7 mouse cellular contexts compared by ENCODE assay signal in the genomic region with DNA sequence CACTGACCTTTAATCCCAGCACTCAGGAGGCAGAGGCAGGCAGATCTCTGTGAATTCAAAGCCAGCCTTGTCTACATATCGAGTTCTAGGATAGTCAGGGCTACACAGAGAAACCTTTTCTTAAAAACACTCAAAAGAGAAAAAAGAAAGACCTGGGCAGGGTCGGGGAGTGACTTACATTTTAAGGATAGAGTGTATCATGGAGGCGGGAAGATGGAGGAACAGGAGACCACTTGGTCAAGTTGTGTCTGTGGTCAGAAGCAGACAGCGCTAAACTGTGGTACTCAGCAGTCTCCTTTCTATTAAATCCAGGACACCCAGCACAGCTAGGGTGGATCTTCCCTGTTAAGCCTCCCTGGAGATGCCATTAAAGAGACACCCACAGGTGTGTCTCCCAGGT. TPM values are rescaled to one million over a fixed set of nuclear protein-coding genes. Genes with fewer than 3 reads are reported as not detected.
A peak's percentile ranks its signal among the peaks of the same experiment; 100 is the strongest.
DNase-seq lines count a peak whose midpoint lies in the region; ATAC-seq lines count a peak whose summit lies in the region.

Rps6ka5 (minus strand) TSS at position 333 of the 400 bp plus-strand sequence.

- H3K4me2 ChIP-seq in lung, embryonic 15.5 days, result peak within 1 kb of the TSS; percentile 65

- H3K9me3 ChIP-seq in lung, embryonic 15.5 days, result no peaks in the 10 kb centered on the region

- H3K27ac ChIP-seq in lung, embryonic 15.5 days, result no peak within 1 kb of the TSS

- no peaks in the 10 kb centered on the region for H3K27me3 ChIP-seq in lung, embryonic 15.5 days

- no peak within 1 kb of the TSS for H3K9ac ChIP-seq in lung, embryonic 15.5 days

- no peaks in the 10 kb centered on the region for H3K36me3 ChIP-seq in lung, embryonic 15.5 days

- DNase-seq in lung, adult 18-20 months, result no peak
- no peak for DNase-seq in heart, adult 8-10 months (ENCODE audit: low spot score)
- no peak for DNase-seq in layer of hippocampus, postnatal 36 days
- no peak for DNase-seq in embryo, embryonic 10 days (ENCODE audit: low spot score)
- no peak for DNase-seq in cerebellum, adult 8-10 months

- peaks cover 14% of the 10 kb centered on the region; the same call in 1 of the 2 replicates for H3K4me1 ChIP-seq in lung, embryonic 15.5 days

- H3K4me3 ChIP-seq in lung, embryonic 15.5 days, result no peak within 1 kb of the TSS

- 92% methylated on average over 4 of the region's 4 CpGs for WGBS in lung, embryonic 15.5 days

- no peak for ATAC-seq in lung, embryonic 15.5 days (ENCODE audit: borderline replicate concordance, extremely low read depth, low FRiP score, low TSS enrichment)
- no peak for ATAC-seq in monocyte, adult 5-6 weeks (replicated peaks; ENCODE audit: insufficient number of reproducible peaks, low FRiP score, low TSS enrichment, poor library complexity, severe bottlenecking)

RNA-seq across cellular contexts. Expression of gene Rps6ka5, which starts in this region (rescaled TPM):
- 4.8 and 5.2 TPM in 2 replicates for polyA plus RNA-seq in lung, embryonic 15.5 days (2015; fragmentation: Nextera tagmentation; extraction: Ambion mirVana)
- 10 to 100 TPM in 3 of 4 experiments, 1 to 10 TPM in 1; 9.9 to 14.3 (median 12.0) TPM for total RNA-seq in heart, adult 8-10 months (2022)
- total RNA-seq in layer of hippocampus, postnatal 36 days (2021), result 10 to 100 TPM; 21.9 to 22.7 TPM
- total RNA-seq in monocyte, adult 5-6 weeks (2017), result 23.7 to 25.8 TPM (median 25.6 TPM) in 3 replicates
